Mouse (Mus musculus): ENCODE measurements around the gene Cux2. TPM values are rescaled to one million over a fixed set of nuclear protein-coding genes. Genes with fewer than 3 reads are reported as not detected.
A peak's percentile ranks its signal among the peaks of the same experiment; 100 is the strongest.

Gene Cux2
- polyA plus RNA-seq, 1 experiment from 2014 or later = 19.7 TPM

DNA sequence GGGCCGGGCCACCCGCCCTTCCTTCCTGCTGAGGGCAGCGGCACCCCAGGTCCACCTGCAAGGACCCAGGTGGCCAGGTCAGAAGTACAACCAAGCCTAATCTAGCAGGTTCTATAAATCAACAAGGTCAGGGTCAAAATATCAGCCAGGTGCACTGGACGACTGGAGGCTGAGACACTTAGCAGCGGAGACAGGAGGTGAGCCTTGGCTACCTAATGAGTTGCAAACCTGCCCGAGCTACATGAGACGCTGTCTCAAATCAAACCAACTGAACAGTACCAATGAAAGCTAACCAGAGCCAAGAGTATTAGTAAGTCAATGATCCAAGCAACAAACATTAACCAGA is 210.8 kb downstream of the Cux2 start:
- WGBS = 26% methylated on average over 7 of the region's 7 CpGs
- Histone ChIP-seq H3K36me3 (no peaks in the 10 kb centered on the region), H3K9me3 (no peaks in the 10 kb centered on the region), H3K4me3 (peak overlapping the region; percentile 30; the same call in 1 of the 2 replicates), H3K27me3 (peaks cover 82% of the 10 kb centered on the region), H3K9ac (replicated peaks) (no peak overlapping the region), H3K27ac (replicated peaks) (no peak overlapping the region), H3K4me1 (peaks cover 45% of the 10 kb centered on the region), H3K4me2 (replicated peaks) (peak overlapping the region; percentile 49)
- no peak for ATAC-seq (ENCODE audit: low FRiP score, low read depth)

DNA sequence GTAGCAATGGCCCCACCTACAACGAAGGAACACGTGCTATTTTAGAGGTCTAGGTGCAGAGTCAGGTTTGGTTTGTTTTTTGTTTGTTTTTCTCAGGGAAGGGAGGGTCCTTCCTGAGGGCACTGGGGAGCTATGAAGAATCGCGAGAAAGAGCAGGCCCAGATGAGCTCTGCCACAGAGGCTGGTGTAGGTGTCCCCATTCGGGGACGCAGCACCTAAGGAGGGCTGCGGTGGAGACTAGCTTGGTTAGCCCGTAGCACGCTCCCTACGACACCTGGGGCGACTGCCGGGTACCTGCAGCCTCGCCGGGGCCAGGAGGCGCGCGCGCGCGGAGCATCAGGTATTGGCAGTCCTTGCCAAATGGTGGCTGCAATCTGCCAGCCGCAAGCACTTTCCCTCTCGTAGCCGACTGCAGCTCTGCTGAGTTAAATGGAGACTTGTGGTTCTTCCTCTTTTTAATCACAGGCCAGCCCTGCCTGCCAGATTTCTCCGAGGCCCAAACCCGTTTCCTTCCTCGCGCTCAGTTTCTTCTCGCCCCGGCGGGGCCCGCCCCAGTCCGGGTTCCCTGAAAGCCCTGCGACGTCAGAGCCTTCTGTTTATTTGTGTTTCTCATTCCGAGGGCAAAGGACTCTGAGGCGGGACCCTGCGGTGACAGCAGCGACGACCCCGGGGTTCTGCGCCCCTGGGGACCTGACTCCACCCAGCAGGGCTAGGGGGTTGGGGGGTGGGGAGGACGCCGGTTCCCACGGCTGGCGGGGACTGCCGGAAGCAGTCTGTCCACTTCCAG is 211.4 kb downstream of the Cux2 start:
- ATAC-seq (ENCODE audit: low FRiP score, low read depth) = no peak
- Histone ChIP-seq H3K27ac (replicated peaks) (no peak overlapping the region), H3K27me3 (peaks cover 77% of the 10 kb centered on the region), H3K4me3 (peak overlapping the region; percentile 30), H3K4me1 (peaks cover 48% of the 10 kb centered on the region), H3K36me3 (no peaks in the 10 kb centered on the region), H3K4me2 (replicated peaks) (peak overlapping the region; percentile 49), H3K9ac (replicated peaks) (peak overlapping the region; percentile 31; the same call in 1 of the 2 replicates), H3K9me3 (no peaks in the 10 kb centered on the region)
- WGBS = under 1% methylated on average over 46 of the region's 46 CpGs

DNA sequence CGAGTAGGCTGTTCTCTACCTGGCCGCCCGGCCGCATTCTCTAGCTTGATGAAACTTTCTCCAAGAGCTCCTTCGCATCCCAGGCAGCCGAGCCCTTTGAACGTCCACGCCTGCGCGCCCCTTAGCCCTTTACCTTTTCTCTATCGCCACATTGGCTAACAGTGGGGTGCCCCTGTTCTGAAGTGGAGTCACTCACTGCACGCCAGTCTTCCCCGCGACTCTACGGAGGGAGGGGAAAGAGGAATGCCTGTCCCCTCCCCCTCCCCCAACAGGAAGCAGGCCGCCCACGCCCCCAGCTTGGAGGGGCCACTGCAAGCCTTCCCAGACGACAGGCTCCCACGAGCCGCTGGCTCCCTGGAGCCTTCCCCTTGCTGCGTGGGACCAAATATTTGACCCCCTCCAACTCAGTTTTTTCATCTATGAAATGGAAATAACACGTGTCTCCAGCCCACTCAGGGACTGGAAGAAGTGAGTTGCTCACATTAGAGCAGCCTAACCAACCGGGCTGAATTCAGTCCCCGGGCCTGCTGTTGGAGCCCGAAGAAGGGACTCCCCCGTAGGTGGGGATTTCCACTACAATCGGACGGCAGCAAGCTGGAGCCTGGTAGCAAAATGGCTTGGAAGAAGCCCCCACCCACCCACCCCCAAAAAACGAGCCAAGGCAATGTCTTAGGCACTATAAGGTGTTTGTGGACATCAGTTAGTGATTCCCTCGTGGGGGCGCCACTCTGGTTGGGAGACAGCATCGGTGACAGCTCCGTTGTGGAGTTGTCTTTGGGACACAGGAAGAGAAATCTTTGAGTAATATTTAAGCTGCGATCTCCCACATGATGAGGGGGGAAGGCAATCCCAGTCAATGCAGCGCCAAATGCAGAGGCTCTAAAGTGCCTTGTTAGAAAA is 212.2 kb downstream of the Cux2 start, which contains the start of gene Sh2b3:
TSS of gene Sh2b3 (minus strand) at position 206 of the 900 bp plus-strand sequence.
- peak within 1 kb of the TSS; percentile 75 for H3K9ac ChIP-seq (replicated peaks)
- no peaks in the 10 kb centered on the region for H3K9me3 ChIP-seq
- no peaks in the 10 kb centered on the region for H3K36me3 ChIP-seq
- H3K4me2 ChIP-seq (replicated peaks) = peak within 1 kb of the TSS; percentile 79
- WGBS = 1% methylated on average over 35 of the region's 35 CpGs
- ATAC-seq (ENCODE audit: low FRiP score, low read depth) = no peak; the same call in 1 of the 2 replicates
- peaks cover 52% of the 10 kb centered on the region for H3K4me1 ChIP-seq
- H3K4me3 ChIP-seq = peak within 1 kb of the TSS; percentile 54
- H3K27me3 ChIP-seq = peaks cover 70% of the 10 kb centered on the region
- no peak within 1 kb of the TSS for H3K27ac ChIP-seq (replicated peaks)

DNA sequence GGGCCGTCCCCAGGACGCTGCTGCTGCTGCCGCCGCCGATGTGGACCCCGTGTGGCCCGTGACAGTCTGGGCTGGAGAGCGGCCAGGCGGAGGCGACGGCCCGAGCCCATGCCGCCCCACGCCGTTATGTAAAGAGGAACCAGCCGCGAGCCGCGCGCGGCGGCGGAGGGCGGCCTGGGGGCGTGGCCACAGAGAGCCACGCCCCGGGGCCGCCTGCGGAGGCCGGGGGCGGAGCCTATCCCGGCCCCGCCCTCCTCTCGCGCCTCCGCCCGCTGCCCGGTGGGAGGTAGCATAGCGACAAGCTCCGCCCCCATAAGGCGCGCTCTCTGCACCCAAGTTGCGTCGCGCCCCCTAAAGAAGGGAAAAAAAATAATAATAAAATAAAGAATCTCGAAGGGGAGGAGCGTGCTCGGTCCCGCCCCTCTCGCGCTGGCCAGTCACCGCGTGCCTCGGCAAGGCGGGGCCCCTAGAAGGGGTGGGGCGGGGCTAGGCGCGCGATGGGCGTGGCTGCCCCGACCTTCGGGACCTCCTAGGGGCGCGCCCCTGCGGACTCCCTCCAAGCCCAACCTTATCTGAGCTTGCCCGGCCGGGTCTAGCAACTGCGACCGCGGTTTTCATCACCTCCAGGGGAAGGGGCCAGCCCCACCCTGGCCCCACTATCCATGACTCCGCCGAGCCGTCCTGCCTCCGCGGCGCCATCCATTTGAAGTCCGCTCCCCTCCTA is 213.0 kb downstream of the Cux2 start:
- no peaks in the 10 kb centered on the region for H3K36me3 ChIP-seq
- peak overlapping the region; percentile 75 for H3K9ac ChIP-seq (replicated peaks)
- peak; percentile 69 for ATAC-seq (ENCODE audit: low FRiP score, low read depth)
- peak overlapping the region; percentile 54 for H3K4me3 ChIP-seq
- peaks cover 62% of the 10 kb centered on the region for H3K27me3 ChIP-seq
- H3K4me1 ChIP-seq = peaks cover 48% of the 10 kb centered on the region
- WGBS = under 1% methylated on average over 58 of the region's 77 CpGs
- no peaks in the 10 kb centered on the region for H3K9me3 ChIP-seq
- H3K4me2 ChIP-seq (replicated peaks) = peak overlapping the region; percentile 79
- no peak overlapping the region for H3K27ac ChIP-seq (replicated peaks)

DNA sequence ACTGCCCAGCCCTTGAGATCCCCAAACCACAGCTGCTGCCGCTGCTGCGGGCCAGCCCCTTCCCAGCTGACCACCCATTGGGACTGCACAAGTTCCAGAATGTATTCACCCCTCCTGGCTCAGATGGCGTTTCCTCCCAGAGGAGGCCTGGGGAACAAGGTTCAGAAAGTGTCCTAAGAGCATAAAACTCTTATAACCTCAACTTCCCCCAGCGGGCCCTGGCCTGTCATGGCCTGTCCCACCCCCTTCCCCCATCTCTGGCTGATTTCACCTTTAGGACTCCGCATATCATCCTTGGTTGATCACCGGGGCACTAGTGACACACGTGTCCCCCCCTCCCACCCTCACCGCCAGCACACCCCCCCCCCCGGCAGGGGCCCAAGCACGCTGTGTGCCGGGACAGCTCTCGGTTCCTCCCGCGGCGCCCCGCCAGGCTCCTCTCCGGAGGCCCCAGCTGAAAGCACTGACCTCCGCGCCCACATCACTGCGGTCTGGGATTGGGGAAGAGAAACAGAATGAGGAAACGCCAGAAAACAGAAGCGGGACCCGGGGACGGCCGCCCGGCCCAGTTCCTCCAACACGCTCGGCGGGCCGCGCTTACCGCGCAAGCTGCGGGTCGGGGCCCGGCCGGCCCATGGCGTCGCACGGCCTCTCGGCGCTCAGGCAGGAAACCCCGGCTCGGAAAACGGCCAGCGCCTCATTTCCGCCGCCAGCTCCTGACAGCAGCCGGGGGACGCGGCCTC is 213.8 kb downstream of the Cux2 start:
- no peaks in the 10 kb centered on the region for H3K9me3 ChIP-seq
- H3K9ac ChIP-seq (replicated peaks) = peak overlapping the region; percentile 75
- no peaks in the 10 kb centered on the region for H3K36me3 ChIP-seq
- H3K4me1 ChIP-seq = peaks cover 48% of the 10 kb centered on the region
- peak overlapping the region; percentile 79 for H3K4me2 ChIP-seq (replicated peaks)
- peaks cover 56% of the 10 kb centered on the region for H3K27me3 ChIP-seq
- ATAC-seq (ENCODE audit: low FRiP score, low read depth) = 0 out of 2 replicates have a peak, but pooled peaks have one; percentile 24
- no peak overlapping the region for H3K27ac ChIP-seq (replicated peaks)
- WGBS = under 1% methylated on average over 47 of the region's 51 CpGs
- H3K4me3 ChIP-seq = peak overlapping the region; percentile 54

DNA sequence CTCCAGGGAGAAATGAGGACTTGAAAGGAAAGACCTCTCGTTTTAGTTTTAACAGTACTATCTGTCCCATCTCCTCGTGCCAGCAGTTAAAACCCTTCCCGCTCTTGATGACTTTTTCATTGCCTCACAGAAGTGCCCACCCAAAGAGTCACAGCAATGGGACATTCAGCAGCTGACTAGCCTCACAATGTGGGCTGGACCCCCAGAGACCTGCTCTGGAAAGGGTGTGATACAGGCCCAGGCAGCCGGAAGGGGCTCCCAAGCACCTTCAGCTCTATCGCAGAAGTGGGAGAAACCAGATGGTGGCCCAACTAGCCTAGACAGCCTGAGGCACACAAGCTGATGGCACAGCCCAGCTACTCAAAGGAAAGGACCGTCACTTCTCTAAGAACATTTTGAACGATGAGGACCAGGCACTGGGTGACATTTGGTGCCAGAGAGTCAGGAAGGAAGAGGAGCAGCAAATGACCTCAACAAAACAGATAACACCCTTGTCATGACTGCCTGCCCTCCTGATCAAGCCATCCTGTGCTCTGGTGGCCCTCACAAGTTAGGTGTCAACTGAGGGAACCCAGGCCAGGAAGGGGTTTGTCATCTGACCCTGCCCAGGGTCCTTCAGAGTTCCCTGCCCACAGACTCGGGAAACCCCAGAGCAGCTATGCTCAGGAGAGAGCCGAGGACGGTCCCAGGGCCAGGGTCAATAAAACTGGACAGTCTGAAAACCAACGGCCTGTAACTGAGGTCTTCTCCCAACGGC is 214.7 kb downstream of the Cux2 start:
- peak overlapping the region; percentile 79 for H3K4me2 ChIP-seq (replicated peaks)
- H3K9me3 ChIP-seq = no peaks in the 10 kb centered on the region
- ATAC-seq (ENCODE audit: low FRiP score, low read depth) = no peak
- peaks cover 48% of the 10 kb centered on the region for H3K4me1 ChIP-seq
- 0 out of 2 replicates have a peak overlapping the region, but pooled peaks have one; percentile 75 for H3K9ac ChIP-seq (replicated peaks)
- H3K4me3 ChIP-seq = peak overlapping the region; percentile 54
- no peak overlapping the region for H3K27ac ChIP-seq (replicated peaks)
- 50% methylated on average over 12 of the region's 12 CpGs for WGBS
- peaks cover 58% of the 10 kb centered on the region for H3K27me3 ChIP-seq
- H3K36me3 ChIP-seq = no peaks in the 10 kb centered on the region

DNA sequence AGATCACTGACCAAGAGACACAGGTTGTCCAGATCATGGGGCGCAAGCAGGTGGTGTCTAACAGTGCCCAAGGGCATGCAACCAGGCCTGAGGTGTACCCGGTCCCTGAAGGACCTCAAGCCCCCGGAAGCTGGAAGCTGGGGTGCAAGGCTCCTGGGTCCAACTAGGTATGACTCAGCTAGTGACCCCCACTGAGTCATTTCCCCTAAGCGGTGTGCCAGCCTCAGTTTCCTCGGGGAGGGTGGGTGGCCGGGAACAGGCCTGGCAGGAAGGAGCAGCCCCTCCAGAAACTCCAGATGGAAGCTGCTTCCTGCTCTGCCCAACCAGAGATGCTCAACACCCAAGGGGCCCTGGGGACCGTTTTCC is 215.7 kb downstream of the Cux2 start:
- H3K27ac ChIP-seq (replicated peaks) = no peak overlapping the region
- no peak overlapping the region for H3K9ac ChIP-seq (replicated peaks)
- no peaks in the 10 kb centered on the region for H3K36me3 ChIP-seq
- H3K4me2 ChIP-seq (replicated peaks) = no peak overlapping the region
- no peaks in the 10 kb centered on the region for H3K9me3 ChIP-seq
- H3K4me1 ChIP-seq = peaks cover 51% of the 10 kb centered on the region
- H3K27me3 ChIP-seq = peaks cover 61% of the 10 kb centered on the region
- 80% methylated on average over 7 of the region's 7 CpGs for WGBS
- no peak for ATAC-seq (ENCODE audit: low FRiP score, low read depth)
- no peak overlapping the region for H3K4me3 ChIP-seq

DNA sequence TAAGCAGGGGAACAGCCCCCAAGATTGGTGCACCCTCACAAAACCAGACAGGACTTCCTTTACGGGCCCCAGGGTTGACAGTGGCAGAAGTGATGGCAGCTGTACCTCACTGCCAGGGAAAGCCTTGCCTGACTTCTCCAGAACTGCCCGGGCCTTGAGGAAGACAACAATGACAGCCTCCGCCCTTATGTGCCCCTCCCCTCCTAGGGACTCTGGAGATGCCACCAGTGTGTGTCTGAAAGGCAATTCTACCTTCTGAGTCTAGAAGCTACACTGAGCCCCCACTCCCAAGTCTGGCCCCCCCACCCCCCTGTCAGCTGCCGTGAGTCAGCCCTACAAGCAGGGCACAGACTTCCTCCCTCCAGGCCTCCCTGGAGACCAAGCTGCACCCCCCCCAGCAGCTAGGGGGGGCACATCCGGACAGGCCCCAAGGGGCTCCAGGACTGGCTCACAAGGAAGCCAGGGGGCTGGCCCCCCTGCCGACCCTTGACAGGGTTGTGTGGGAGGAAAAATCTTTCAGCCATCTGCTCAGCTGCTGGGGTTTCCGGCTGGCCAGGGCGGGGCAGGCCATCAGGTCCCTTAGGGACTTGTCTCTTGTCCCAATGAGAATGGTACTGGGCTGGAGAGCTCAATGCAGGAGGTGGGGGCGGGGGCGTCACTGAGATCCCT is 216.2 kb downstream of the Cux2 start:
- Histone ChIP-seq H3K4me1 (peaks cover 53% of the 10 kb centered on the region), H3K4me3 (no peak overlapping the region)

DNA sequence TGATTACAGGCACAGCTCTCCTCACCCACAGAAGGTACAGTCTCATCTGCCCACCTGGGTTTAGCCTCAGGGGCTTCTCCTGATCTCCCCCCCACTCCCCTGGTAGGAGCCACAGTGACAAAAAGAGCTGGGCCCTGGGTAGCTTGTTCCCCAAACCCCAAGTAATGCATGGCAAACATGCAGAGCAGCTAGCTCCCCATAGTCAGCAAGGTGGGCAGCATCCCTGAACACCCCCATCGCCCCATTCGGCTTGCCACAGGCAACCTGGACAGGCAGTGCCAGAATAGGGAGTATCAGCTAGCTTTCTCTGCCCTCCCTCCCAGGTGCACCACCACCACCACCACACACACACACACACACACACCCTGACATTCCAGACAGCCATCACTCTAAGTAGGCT is 216.7 kb downstream of the Cux2 start:
- 85% methylated on average over 2 of the region's 2 CpGs for WGBS
- Histone ChIP-seq H3K9me3 (no peaks in the 10 kb centered on the region), H3K4me2 (replicated peaks) (no peak overlapping the region), H3K9ac (replicated peaks) (no peak overlapping the region), H3K27ac (replicated peaks) (no peak overlapping the region), H3K4me1 (peaks cover 54% of the 10 kb centered on the region), H3K4me3 (no peak overlapping the region), H3K27me3 (peaks cover 61% of the 10 kb centered on the region), H3K36me3 (no peaks in the 10 kb centered on the region)
- ATAC-seq (ENCODE audit: low FRiP score, low read depth) = no peak

More for the DNA sequence above, 216.2 kb downstream of the Cux2 start:
- Histone ChIP-seq H3K36me3 (no peaks in the 10 kb centered on the region), H3K9me3 (no peaks in the 10 kb centered on the region), H3K4me2 (replicated peaks) (no peak overlapping the region), H3K27me3 (peaks cover 61% of the 10 kb centered on the region), H3K9ac (replicated peaks) (no peak overlapping the region), H3K27ac (replicated peaks) (no peak overlapping the region)
- no peak for ATAC-seq (ENCODE audit: low FRiP score, low read depth)
- WGBS = 57% methylated on average over 10 of the region's 10 CpGs

DNA sequence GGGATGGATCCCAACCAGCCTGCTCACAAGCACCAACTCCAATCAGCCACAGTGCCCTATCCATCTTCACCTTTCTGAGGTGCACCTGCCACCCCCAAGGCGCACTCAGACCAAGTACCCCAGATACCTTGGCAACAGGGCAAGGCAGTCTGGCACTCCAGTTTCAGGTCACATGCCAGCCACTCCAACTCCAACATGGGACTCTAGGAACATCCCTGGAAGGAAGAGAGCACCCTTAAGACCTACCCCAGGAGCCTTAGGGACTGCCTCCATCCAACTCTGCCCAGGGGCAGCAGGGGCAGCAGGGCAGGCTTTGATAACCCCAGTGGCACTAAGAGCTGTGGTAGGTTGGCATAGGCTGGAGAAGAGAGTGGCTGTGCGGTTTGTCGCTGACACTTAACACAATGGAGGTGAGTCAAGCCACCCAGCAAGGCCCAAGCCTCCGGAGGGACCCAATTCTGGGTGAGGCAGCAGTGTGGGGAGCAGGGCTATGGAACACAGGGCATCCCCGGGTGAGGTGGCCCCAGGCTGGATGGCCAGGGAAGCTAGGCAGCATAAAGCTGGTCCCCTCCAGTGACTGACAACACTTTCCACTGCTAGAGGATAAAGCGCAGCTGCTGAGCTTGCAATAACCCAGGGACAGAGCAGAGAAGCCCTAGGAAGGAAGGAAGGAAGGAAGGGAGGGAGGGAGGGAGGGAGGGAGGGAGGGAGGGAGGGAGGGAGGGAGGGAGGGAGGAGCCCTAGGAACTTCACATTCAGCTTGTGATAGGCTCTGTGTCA is 217.3 kb downstream of the Cux2 start:
- Histone ChIP-seq H3K4me1 (peaks cover 49% of the 10 kb centered on the region), H3K27ac (replicated peaks) (no peak overlapping the region), H3K36me3 (no peaks in the 10 kb centered on the region), H3K9me3 (no peaks in the 10 kb centered on the region), H3K4me2 (replicated peaks) (no peak overlapping the region), H3K9ac (replicated peaks) (no peak overlapping the region), H3K27me3 (peaks cover 61% of the 10 kb centered on the region), H3K4me3 (no peak overlapping the region)
- 84% methylated on average over 6 of the region's 6 CpGs for WGBS
- ATAC-seq (ENCODE audit: low FRiP score, low read depth) = no peak
